Mouse (Mus musculus) embryonic stem cell, embryonic (primary cell): Measurements from ENCODE around the gene Vangl1.

Experiments
- CTCF ChIA-PET, 4 experiments: fragments of 300-600 bp in 2 of 4; fragments of 350-600 bp in 2 of 4; sonication (Branson Sonifier 250); formaldehyde crosslinking; loops; one replicate each; lab custom pipeline; 2022; ENCODE audit warnings: inconsistent platforms in 2 of 4; lab: Charles Lee
- POLR2A ChIA-PET, 4 experiments: fragments of 300-600 bp in 2 of 4; fragments of 350-600 bp in 2 of 4; sonication (Branson Sonifier 250); formaldehyde crosslinking; loops; one replicate each; lab custom pipeline; 2022; ENCODE audit warnings: antibody characterized with exemption in 4 of 4, inconsistent platforms in 1 of 4; lab: Charles Lee

Vangl1 gene

GRCm38 (mm10) chr3:102143536-102143935 lies 61.0 kb downstream of the Vangl1 start:
- ChIA-PET POLR2A (interaction anchor here in 2 of 4 experiments (1.2 to 3.7 kb wide), 7 partner anchors 9 to 77 kb away, joined by 3 to 12 read pairs (median 5); no protein-coding TSS in a partner anchor), CTCF (no interaction called here)

- CTCF ChIA-PET: interaction anchor here in 1 of 4 experiments (0.5 kb wide), 1 partner anchor 21 kb away, joined by 4 read pairs; no protein-coding TSS in a partner anchor
- POLR2A ChIA-PET: interaction anchor here in 2 of 4 experiments (1.2 to 3.7 kb wide), 7 partner anchors 10 to 78 kb away, joined by 3 to 10 read pairs (median 5); no protein-coding TSS in a partner anchor
Observed at GRCm38 (mm10) chr3:102142947-102143346, 61.5 kb downstream of the Vangl1 start.

DNA sequence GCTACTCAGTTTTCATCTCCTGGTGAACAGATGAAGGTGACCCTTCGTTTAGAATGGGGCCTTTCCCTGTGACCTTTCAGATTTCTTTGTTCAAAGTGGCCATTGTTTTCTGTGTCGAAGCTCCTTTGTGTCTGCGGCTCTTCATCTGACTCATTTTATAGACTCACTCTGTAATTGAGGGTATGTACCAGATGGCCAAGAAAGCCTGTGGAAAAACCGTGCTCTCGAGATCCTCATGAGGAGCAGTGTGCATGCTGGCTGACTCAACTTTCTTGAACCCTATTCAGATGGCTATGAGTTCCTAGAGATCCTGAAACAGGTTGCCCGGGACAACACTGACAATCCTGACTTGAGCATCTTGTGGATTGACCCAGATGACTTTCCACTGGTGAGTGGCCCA lies 62.6 kb downstream of the Vangl1 start:
- ChIA-PET CTCF (interaction anchor here in 2 of 4 experiments (0.8 to 0.9 kb wide), 2 partner anchors 11 to 12 kb away, joined by 4 to 5 read pairs; no protein-coding TSS in a partner anchor), POLR2A (interaction anchor here in 3 of 4 experiments (0.7 to 3.7 kb wide), 9 partner anchors 11 to 61 kb away, joined by 3 to 10 read pairs (median 4); no protein-coding TSS in a partner anchor)

- CTCF ChIA-PET: interaction anchor here in 1 of 4 experiments (0.8 kb wide), 1 partner anchor 11 kb away, joined by 5 read pairs; no protein-coding TSS in a partner anchor
- POLR2A ChIA-PET: interaction anchor here in 3 of 4 experiments (0.7 to 3.7 kb wide), 10 partner anchors 11 to 62 kb away, joined by 3 to 10 read pairs (median 4); no protein-coding TSS in a partner anchor
Observed at GRCm38 (mm10) chr3:102141451-102141850, 63.0 kb downstream of the Vangl1 start.

GRCm38 (mm10) chr3:102140606-102141005 lies 63.9 kb downstream of the Vangl1 start:
- CTCF ChIA-PET: interaction anchor here in 1 of 4 experiments (0.6 kb wide), 1 partner anchor 217 kb away, joined by 3 read pairs; the partner anchor contains the start of gene Slc22a15

GRCm38 (mm10) chr3:102138899-102139298 lies 65.6 kb downstream of the Vangl1 start:
- CTCF ChIA-PET: no interaction called here
- POLR2A ChIA-PET: interaction anchor here in 1 of 4 experiments (0.9 to 1.5 kb wide), 5 partner anchors 8 to 36 kb away, joined by 3 read pairs; no protein-coding TSS in a partner anchor

More at GRCm38 (mm10) chr3:102140606-102141005, 63.9 kb downstream of the Vangl1 start:
- POLR2A ChIA-PET: interaction anchor here in 2 of 4 experiments (1.0 to 3.7 kb wide), 4 partner anchors 10 to 56 kb away, joined by 3 to 8 read pairs (median 4); no protein-coding TSS in a partner anchor

GRCm38 (mm10) chr3:102137158-102137557 lies 67.3 kb downstream of the Vangl1 start:
- ChIA-PET POLR2A (interaction anchor here (0.6 to 2.0 kb wide), 9 partner anchors 11 to 1246 kb away, joined by 3 to 6 read pairs (median 4); no protein-coding TSS in a partner anchor), CTCF (interaction anchor here in 2 of 4 experiments (0.6 kb wide), 3 partner anchors 11 to 84 kb away, joined by 3 to 11 read pairs (median 3); no protein-coding TSS in a partner anchor)

DNA sequence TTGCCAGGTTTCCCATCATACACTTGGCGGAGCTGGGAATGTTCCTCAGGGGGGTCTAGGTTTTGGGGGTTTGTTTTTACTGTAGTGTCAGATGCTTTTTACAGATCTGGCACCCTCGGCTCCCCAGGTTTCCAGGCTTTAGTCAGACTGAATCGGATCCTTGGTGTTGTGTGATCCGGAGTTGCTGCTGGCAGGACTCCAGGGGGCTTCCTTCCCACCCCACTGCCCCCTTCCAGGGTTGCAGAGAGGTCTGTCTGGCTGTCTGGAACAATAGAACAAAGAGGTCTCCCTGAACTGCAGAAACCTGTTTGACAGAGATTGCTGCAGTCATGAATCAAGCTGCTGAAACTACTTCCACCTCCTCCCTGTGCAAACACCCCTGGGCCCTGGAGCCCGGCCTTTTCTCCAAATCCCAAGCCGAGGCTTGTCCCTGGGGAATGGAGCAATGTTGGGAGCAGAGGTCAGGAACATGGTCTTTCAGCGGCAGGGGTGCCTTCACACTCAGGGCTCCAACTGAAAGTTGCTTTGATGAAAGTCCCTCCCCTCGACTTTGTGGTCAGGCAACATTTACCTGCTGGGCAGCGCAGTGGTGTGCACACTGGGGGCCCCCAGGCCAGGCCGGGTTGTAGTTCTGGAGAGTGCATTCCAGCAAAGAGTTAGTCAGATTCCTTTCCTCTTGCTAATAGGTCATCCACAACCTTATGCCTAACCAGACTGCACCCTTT lies 68.9 kb downstream of the Vangl1 start:
- POLR2A ChIA-PET: interaction anchor here in 3 of 4 experiments (0.9 to 2.0 kb wide), 6 partner anchors 9 to 32 kb away, joined by 3 to 6 read pairs (median 4); no protein-coding TSS in a partner anchor
- CTCF ChIA-PET: no interaction called here

GRCm38 (mm10) chr3:102131627-102132324 lies 72.7 kb downstream of the Vangl1 start:
- ChIA-PET CTCF (interaction anchor here in 1 of 4 experiments (0.8 kb wide), 1 partner anchor 61 kb away, joined by 3 read pairs; no protein-coding TSS in a partner anchor), POLR2A (interaction anchor here in 1 of 4 experiments (1.3 kb wide), 1 partner anchor 11 kb away, joined by 3 read pairs; no protein-coding TSS in a partner anchor)

GRCm38 (mm10) chr3:102130478-102130877 lies 74.0 kb downstream of the Vangl1 start:
- CTCF ChIA-PET: interaction anchor here (0.5 to 2.0 kb wide), 35 partner anchors 8 to 1708 kb away, joined by 3 to 14 read pairs (median 4); no protein-coding TSS in a partner anchor
- POLR2A ChIA-PET: interaction anchor here (0.6 to 1.3 kb wide), 12 partner anchors 9 to 339 kb away, joined by 3 to 6 read pairs (median 3); partner anchors contain the start of gene Ngf (in 1 of the 4)

- ChIA-PET CTCF (no interaction called here), POLR2A (interaction anchor here in 1 of 4 experiments (0.7 kb wide), 1 partner anchor 74 kb away, joined by 3 read pairs; no protein-coding TSS in a partner anchor)
Observed at GRCm38 (mm10) chr3:102128242-102128641, 76.3 kb downstream of the Vangl1 start.

DNA sequence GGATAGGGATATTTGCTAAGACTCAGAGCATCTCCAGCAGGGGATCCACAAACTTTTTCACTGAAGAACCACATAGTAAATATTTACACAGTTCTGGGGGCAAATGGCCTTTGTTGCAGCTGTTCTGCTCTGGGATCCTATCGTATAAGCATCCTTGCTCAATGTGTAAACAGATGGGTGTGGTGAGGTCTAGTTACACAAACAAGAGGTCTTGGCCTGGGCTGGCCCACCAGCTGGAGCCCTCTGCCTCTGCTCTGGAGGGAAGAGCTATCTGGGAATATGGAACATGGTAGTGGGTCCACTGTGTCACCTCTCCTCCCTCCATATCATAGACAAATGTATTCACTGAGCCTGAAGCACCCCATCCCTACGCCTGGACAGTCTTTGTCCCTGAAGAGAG lies 77.4 kb downstream of the Vangl1 start:
- POLR2A ChIA-PET: interaction anchor here in 1 of 4 experiments (1.1 kb wide), 1 partner anchor 48 kb away, joined by 4 read pairs; no protein-coding TSS in a partner anchor
- CTCF ChIA-PET: no interaction called here

DNA sequence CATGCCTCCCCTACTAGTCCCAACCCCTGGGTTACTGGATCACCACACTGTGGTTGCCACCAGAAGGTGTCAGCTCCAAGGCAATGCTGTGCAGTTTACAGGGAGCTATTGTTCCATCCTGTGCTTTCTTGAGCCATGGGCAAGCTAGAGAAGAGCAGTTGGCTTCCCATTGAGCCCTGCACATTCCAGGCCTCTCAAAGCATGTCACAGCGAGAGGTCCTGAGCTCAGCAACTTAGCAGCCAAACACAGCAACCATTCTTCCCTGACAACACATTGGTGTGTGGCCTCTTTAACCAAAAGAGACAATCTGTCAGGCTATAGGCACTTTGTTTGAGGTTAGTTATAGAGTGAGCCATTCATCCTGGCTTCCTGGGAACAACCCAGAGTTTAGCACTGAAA lies 78.9 kb downstream of the Vangl1 start:
- ChIA-PET CTCF (interaction anchor here in 1 of 4 experiments (0.9 kb wide), 1 partner anchor 85 kb away, joined by 3 read pairs; no protein-coding TSS in a partner anchor), POLR2A (interaction anchor here in 3 of 4 experiments (0.6 to 1.6 kb wide), 3 partner anchors 11 to 27 kb away, joined by 3 to 5 read pairs (median 4); no protein-coding TSS in a partner anchor)

- ChIA-PET CTCF (no interaction called here), POLR2A (interaction anchor here in 2 of 4 experiments (0.7 kb wide), 2 partner anchors 28 to 45 kb away, joined by 3 to 4 read pairs; no protein-coding TSS in a partner anchor)
Observed at GRCm38 (mm10) chr3:102123654-102124053, 80.8 kb downstream of the Vangl1 start.

DNA sequence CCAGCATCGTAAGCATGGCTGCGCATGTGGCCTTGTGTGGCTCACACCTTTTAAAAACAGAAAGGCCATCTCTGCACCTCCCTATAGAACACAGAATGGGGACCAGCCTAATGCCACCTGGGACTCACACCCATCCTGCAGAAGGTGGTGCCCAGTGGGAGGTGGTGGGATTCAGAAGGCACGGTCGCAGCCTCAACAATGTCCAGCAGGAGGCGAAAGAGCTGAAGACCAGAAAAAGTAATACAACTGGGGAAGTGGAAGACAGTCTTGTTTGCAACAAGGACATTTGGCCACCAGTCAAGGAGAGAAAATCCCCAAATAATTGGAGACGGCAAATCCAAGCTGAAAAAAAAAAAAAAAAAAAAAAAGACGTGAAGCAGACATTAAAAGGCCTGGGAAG lies 82.4 kb downstream of the Vangl1 start:
- POLR2A ChIA-PET: interaction anchor here in 3 of 4 experiments (0.6 to 1.3 kb wide), 4 partner anchors 8 to 645 kb away, joined by 3 to 4 read pairs (median 4); no protein-coding TSS in a partner anchor
- CTCF ChIA-PET: interaction anchor here (0.6 to 2.1 kb wide), 28 partner anchors 8 to 1355 kb away, joined by 3 to 16 read pairs (median 4); no protein-coding TSS in a partner anchor

DNA sequence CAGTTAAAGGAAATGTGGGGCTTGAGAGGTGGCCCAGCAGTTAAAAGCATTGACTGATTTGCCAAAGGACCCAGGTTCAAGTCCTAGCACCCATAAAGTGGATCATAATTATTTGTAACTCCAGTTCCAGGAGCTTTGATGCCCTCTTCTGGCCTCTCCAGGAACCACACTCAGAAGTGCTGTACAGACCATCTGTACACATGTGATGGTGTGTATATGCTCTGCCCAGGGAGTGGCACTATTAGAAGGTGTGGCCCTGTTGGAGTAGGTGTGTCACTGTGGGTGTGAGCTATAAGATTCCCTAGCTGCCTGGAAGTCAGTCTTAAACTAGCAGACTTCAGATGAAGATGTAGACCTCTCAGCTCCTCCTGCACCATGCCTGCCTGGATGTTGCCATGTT lies 83.5 kb downstream of the Vangl1 start:
- POLR2A ChIA-PET: interaction anchor here in 2 of 4 experiments (0.5 to 1.3 kb wide), 3 partner anchors 37 to 221 kb away, joined by 3 to 4 read pairs (median 3); no protein-coding TSS in a partner anchor

DNA sequence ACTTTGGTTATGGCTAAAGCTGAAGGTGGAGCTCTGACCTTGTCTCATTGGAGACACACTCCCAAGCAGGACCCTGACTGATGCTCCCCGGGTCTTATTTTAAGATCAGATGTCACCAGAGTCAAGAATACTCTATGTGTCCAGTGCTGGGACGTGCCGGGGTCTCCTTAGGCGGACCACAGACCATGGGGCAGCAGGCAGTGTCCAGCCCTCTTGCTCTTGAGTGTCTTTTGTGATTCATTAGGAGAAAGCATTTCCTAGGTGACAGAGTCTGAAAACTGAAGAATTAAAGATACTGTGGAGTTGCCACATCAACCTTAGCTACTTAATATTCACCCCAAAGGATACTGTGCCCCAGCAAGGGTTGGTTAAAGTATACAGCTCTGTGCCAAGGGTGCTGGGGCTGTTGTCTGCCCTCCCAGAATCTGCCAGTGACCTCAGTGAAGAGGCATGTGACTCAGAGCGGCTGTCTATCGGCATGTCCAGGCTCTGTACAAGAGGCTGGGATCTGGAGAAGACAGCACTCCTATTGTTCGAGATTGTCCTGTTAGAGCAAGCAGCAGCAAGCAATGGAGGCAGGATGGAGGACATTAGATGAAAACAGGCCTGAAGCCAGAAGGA lies 92.4 kb downstream of the Vangl1 start:
- ChIA-PET CTCF (interaction anchor here in 1 of 4 experiments (0.6 kb wide), 1 partner anchor 1605 kb away, joined by 3 read pairs; no protein-coding TSS in a partner anchor), POLR2A (interaction anchor here in 2 of 4 experiments (0.6 to 1.0 kb wide), 3 partner anchors 25 to 606 kb away, joined by 3 to 4 read pairs (median 4); no protein-coding TSS in a partner anchor)

More for the DNA sequence above, 83.5 kb downstream of the Vangl1 start:
- CTCF ChIA-PET: interaction anchor here (0.5 to 2.1 kb wide), 14 partner anchors 9 to 870 kb away, joined by 3 to 16 read pairs (median 4); no protein-coding TSS in a partner anchor
